Mouse (Mus musculus): ENCODE measurements at regions not wholly inside any gene's neighbourhood (a gene's known extent, or its start where the extent isn't known, plus 50 kb on each side); places are given as distances from the start of the nearest gene placed in this dataset.

DNA sequence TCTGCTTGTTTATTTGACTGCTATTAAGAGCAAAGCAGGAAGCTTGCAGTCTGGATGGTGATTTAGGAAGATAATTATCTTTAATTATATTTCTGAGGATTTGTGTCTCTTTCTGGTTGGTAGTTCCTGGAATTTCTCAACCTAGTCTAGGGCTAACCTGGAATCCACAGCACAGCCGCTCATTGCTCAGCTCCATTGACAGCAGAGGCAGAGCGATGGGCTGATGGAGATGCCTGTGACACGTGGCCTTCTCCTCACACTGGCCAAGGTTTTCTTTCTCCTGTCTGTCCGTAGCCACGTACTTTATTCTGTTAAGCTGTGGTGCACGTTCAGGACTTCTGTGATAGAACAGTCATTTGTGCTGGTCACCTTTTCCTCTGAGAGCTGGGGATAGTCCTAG, 57.7 kb upstream of the Cpne4 start:
- TF ChIP-seq CHD1 (IDR thresholded peaks at IDR 0.05; ENCODE audit: low read depth, low read length) (no peak), KAT2A (conservative IDR thresholded peaks at IDR 0.05; ENCODE audit: low read depth, low read length) (no peak), POLR2AphosphoS5 (IDR thresholded peaks at IDR 0.05; ENCODE audit: borderline replicate concordance, low read depth, low read length) (no peak), ELF1 (IDR thresholded peaks at IDR 0.05; ENCODE audit: low read depth, low read length) (no peak), ETS1 (IDR thresholded peaks at IDR 0.05; ENCODE audit: low read depth, low read length) (no peak), CHD2 (IDR thresholded peaks at IDR 0.05; ENCODE audit: low read length) (no peak), MAX (IDR thresholded peaks at IDR 0.05; ENCODE audit: low read length) (no peak), SMC3 (IDR thresholded peaks at IDR 0.05; ENCODE audit: low read depth, low read length) (no peak), GABPA (IDR thresholded peaks at IDR 0.05; ENCODE audit: low read depth, low read length) (no peak), USF2 (IDR thresholded peaks at IDR 0.05; ENCODE audit: borderline replicate concordance in 1 of 2, insufficient read depth in 1 of 2, low read depth in 1 of 2, low read length in 2 of 2) (no peak), BHLHE40 (IDR thresholded peaks at IDR 0.05; ENCODE audit: borderline replicate concordance, low read depth, low read length) (no peak), MXI1 (IDR thresholded peaks at IDR 0.05; ENCODE audit: low read depth, low read length) (no peak)
- H3K27ac ChIP-seq (ENCODE audit: control insufficient read depth, low read depth, low read length) = no peak overlapping the region
- H3K9me3 ChIP-seq (replicated peaks; ENCODE audit: insufficient read depth, low read length) = no peaks in the 10 kb centered on the region
- DNase-seq (ENCODE audit: low read depth, low spot score) = no peak
- no peaks in the 10 kb centered on the region for H3K27me3 ChIP-seq (ENCODE audit: control insufficient read depth in 1 of 2, insufficient read depth in 2 of 2, low read length in 2 of 2)
- no peak overlapping the region for H3K4me3 ChIP-seq (ENCODE audit: control insufficient read depth in 1 of 2, insufficient read depth in 1 of 2, low read depth in 2 of 2, low read length in 2 of 2)
- H3K4me1 ChIP-seq (ENCODE audit: control insufficient read depth in 1 of 2, insufficient read depth in 2 of 2, low read length in 2 of 2) = no peaks in the 10 kb centered on the region; a peak in 1 of 4 replicates
- H3K9ac ChIP-seq (ENCODE audit: control insufficient read depth, low read depth, low read length, poor library complexity, severe bottlenecking) = no peak overlapping the region
- H3K36me3 ChIP-seq (ENCODE audit: control insufficient read depth in 1 of 2, insufficient read depth in 2 of 2, low read length in 2 of 2) = 0 out of 4 replicates have a peak, but pooled peaks cover 0 to 2% of the 10 kb centered on the region in 2 experiments
- H3K79me2 ChIP-seq (ENCODE audit: control insufficient read depth, insufficient read depth, low read length, poor library complexity) = no peaks in the 10 kb centered on the region

DNA sequence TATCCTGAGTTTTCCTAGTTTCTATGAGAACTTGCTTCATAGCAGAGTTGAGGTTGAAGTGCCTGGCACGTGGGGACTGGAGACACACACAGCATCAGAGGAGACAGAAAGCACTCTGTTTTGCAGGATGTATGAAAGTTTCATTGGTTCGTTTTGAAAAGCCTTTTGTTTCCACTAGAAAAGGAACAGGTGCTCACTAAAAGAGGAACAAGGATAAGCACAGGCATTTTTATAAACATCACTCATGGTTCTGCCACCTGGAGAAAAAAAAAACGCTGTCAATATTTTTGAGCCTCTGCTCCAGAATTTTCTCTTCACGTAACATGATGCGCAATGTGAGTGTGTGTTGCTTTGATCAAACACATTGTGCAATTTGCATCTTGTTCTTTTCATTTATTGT, 64.6 kb upstream of the Cpne4 start:
- Histone ChIP-seq H3K4me1 (ENCODE audit: control insufficient read depth in 1 of 2, insufficient read depth in 2 of 2, low read length in 2 of 2) (no peaks in the 10 kb centered on the region), H3K27ac (ENCODE audit: control insufficient read depth, low read depth, low read length) (no peak overlapping the region), H3K27me3 (ENCODE audit: control insufficient read depth in 1 of 2, insufficient read depth in 2 of 2, low read length in 2 of 2) (no peaks in the 10 kb centered on the region), H3K9ac (ENCODE audit: control insufficient read depth, low read depth, low read length, poor library complexity, severe bottlenecking) (no peak overlapping the region), H3K79me2 (ENCODE audit: control insufficient read depth, insufficient read depth, low read length, poor library complexity) (no peaks in the 10 kb centered on the region), H3K9me3 (replicated peaks; ENCODE audit: insufficient read depth, low read length) (no peaks in the 10 kb centered on the region), H3K4me3 (ENCODE audit: control insufficient read depth in 1 of 2, insufficient read depth in 1 of 2, low read depth in 2 of 2, low read length in 2 of 2) (no peak overlapping the region), H3K36me3 (ENCODE audit: control insufficient read depth in 1 of 2, insufficient read depth in 2 of 2, low read length in 2 of 2) (no peaks in the 10 kb centered on the region)
- no peak for DNase-seq (ENCODE audit: low read depth, low spot score)
- TF ChIP-seq ZMIZ1 (IDR thresholded peaks at IDR 0.05; ENCODE audit: low read depth, low read length) (no peak), TCF12 (IDR thresholded peaks at IDR 0.05; ENCODE audit: low read depth, low read length) (no peak), NELFE (IDR thresholded peaks at IDR 0.05; ENCODE audit: low read depth, low read length) (no peak), UBTF (IDR thresholded peaks at IDR 0.05; ENCODE audit: borderline replicate concordance, insufficient read depth, low read depth, low read length) (no peak), POLR2A (IDR thresholded peaks at IDR 0.05; ENCODE audit: control insufficient read depth in 1 of 2, insufficient read depth in 1 of 2, low read depth in 1 of 2, low read length in 2 of 2, poor library complexity in 1 of 2) (no peak), USF2 (IDR thresholded peaks at IDR 0.05; ENCODE audit: borderline replicate concordance in 1 of 2, insufficient read depth in 1 of 2, low read depth in 1 of 2, low read length in 2 of 2) (no peak), SIN3A (IDR thresholded peaks at IDR 0.05; ENCODE audit: low read length) (no peak), BHLHE40 (IDR thresholded peaks at IDR 0.05; ENCODE audit: borderline replicate concordance, low read depth, low read length) (no peak), ELF1 (IDR thresholded peaks at IDR 0.05; ENCODE audit: low read depth, low read length) (no peak), E2F4 (IDR thresholded peaks at IDR 0.05; ENCODE audit: borderline replicate concordance, low read depth, low read length) (no peak), TBP (IDR thresholded peaks at IDR 0.05; ENCODE audit: low read depth, low read length) (no peak), TAL1 (IDR thresholded peaks at IDR 0.05; ENCODE audit: low read length) (no peak), CHD2 (IDR thresholded peaks at IDR 0.05; ENCODE audit: low read length) (no peak)

Data from MEL (cell line).